Mouse (Mus musculus): ENCODE results near the gene Gm973.

Gene Gm973

DNA sequence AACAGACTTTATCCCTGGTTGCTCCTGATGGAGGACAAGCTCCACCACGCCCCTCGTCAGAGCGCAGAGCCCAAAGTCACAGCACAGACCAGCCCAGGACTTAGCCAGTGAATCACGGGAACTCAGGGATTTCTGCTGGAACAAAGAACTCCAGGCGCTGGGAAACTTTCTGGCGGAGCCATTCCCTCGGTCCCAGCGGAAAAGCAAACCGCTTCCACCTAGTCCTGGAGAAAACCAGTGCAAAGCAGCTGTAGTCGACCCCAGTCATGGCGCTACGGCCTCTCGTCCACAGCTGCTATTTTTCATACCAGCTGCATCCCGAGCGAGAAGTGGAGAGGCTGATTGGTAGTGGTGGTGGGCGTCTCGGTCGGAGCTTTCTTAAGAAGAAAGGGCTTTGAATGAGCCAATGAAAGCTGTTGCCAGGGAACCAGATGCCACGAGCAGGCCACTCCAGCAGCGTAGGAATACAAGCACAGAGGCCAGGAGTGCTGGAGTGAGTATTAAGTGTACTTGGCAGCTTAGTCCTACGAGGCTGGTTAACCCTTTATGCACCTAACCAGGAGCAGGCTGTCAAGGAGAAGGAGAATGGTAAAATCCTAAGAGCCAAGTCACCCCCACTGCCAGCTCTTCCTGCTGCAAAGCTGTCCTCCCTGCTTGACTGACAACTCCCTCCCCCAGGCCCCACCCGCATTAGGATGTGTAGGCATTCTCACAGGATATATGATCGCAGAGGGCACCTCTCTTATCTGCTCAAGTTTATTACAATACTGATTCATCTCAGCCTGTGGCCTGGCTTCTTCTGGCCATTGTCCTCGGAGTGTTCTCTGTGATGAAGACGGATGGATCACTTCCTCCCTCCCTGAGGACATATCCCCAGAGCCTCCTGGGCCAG is at the start of gene Gm973:
Gene Gm973, plus strand, starts transcription at position 239 of the 892 bp plus-strand sequence.
- peak; percentile 33 for DNase-seq (ENCODE audit: low spot score)

DNA sequence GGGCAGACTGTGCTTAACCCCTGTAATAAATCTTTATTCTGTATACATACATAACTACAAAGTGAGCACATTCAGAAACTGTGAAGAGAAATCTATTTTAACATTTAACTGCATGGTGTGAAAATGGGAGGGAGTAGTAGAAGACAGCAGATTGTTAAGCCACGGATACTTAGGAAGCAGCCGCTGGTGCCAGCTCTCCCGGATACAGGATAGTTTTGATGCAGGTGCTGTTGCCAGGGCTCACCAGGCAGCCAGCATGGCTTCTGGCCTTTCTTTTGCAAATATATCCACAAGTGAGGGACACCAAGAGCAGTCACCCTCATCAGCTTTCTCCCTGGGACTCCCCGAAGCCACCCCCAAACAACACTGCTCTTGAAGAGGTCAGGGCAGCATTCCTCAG is 46.9 kb upstream of the Gm973 start:
- DNase-seq (ENCODE audit: low spot score), result no peak

DNA sequence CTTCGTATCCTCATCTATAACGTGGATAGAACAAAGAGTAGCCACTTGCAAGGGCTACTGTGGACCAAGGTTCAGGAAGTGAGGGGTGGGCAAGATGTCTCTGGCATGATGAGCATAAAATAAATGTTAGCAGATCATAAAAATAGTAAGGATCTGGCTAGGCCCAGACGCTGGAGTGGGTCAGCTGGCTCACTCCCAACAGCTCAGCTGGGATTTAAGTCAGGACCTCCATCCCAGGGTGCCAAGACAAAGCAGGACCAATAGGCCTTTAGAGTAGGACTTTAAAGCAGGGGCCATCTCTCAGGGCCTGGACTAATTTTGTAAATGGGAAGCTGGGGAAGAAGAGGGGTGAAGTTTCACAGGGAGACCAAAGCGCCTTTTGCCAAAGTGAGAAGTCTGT is 45.3 kb upstream of the Gm973 start:
- DNase-seq (ENCODE audit: low spot score), result no peak

DNA sequence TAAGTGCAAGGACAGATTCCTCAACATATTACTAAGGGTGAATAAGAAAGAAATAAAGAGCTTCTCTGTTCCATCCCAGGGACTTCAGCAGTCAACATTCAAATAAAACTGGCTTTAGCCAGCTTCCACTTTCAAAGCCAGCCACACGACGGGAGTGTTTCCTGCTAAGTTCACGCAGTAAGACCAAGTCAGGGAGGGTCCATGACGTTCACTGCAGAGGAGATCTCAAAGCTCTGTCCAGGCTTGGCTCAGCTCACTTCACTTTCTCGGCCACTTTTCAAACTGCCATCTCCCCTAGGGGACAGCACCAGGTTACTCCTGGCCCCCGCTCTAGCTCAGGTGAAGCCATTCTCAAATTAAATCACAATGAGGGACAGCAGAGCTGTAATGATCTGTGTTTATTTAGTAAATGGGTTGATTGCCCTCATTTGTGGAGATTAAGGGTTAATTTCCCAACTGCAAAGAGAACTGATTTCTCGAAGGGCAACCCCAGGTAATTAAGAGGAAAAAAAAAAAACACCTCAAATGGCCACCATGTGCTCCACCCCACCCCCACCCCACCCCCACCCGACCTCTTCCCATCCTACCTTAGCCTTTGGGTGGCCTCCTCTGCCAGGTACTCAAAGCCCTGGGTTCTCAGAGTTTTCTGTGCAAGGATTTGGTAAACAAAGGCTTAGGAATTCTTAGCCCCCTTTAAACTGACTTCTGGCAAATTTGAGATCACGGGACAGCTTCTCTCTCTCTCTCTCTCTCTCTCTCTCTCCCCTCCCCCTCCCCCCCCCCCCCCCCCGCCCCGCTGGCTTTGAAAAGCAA is 43.5 kb upstream of the Gm973 start:
- no peak for DNase-seq (ENCODE audit: low spot score)

DNA sequence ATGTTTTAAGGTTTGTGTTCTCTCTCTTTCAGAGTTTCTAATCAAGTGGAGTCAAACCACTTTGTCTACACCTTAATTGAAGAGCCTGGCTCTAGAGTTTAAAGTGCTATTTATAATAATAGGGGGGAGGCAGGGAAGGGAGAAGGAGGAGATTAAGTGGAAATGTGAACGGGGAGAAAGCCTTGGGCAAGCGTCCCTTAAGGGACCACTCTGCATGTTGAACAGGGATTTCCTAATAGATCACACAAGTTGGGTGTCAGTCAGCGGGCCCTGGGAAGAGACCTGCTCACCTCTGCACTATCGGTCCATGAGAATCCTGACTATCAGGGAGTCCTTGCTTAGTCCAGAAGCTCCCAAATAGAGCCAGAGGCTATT is 42.9 kb upstream of the Gm973 start:
- DNase-seq (ENCODE audit: low spot score), result no peak

DNA sequence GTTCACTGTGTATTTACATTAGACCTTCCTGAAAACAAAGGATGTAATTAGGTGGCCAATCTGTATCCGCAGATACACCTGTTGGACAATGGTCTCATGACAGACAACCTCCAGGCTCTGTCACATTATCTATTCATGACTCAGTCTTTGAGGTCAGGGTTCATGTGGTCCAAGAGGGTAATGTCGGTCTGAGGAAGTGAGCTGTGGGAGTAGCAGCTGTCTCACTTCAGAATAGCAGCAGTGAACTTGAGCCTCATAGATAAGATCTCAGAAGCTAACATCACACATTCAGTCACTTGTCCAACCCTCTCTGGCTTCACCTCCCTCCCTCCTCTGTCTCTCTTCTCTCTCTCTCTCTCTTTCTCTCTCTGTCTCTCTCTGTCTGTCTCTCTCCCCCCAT is 40.4 kb upstream of the Gm973 start:
- DNase-seq (ENCODE audit: low spot score), result no peak

DNA sequence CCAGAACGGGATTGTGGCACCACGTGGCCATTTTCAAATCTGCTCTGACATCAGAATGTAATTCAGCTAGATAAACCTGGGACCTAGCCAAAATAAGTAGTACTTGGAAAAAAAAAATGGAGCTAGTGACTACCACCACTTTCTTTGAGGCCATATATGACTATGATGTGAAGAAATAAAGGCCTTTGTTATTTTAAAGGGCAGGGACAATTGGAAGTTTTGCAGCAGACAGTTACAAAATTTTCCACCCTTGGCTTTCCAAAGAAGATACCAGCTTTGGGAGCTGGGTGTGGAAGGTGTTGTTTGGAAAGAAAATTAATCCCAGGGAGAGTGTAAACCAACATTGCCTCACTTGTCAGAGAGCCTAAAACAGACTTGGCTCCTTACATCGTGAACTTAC is 37.2 kb upstream of the Gm973 start:
- DNase-seq (ENCODE audit: low spot score), result no peak

DNA sequence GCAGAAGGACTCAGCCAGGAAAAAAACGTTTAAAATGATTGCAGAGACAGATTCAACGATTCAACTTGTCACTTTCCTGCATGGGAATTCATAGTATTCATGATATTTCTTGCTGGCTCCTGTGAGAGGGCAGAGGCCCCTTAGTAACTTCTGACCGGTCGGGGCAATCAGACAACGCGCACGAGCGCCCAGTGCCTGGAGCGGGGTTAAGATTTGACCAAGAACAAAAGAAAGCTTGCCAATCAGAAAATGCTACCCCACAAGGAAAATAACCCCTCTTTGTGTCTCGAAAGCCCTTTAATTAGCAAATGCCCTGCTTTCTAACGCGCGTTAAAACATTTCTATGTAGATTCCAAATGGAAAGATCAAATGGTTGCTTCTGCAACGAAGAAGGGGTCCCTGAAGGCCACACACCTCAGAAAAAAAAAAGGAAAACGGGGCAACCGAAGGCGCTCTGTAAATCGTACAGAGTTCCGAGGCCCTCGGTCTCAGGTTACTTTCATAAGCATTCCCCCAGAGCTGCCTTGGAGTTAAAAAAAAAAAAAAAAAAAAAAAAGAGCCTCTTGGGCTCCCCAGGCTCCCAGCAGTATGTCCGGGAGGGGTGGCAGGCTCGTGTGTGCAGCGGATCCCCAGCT is 35.1 kb upstream of the Gm973 start:
- no peak for DNase-seq (ENCODE audit: low spot score)

DNA sequence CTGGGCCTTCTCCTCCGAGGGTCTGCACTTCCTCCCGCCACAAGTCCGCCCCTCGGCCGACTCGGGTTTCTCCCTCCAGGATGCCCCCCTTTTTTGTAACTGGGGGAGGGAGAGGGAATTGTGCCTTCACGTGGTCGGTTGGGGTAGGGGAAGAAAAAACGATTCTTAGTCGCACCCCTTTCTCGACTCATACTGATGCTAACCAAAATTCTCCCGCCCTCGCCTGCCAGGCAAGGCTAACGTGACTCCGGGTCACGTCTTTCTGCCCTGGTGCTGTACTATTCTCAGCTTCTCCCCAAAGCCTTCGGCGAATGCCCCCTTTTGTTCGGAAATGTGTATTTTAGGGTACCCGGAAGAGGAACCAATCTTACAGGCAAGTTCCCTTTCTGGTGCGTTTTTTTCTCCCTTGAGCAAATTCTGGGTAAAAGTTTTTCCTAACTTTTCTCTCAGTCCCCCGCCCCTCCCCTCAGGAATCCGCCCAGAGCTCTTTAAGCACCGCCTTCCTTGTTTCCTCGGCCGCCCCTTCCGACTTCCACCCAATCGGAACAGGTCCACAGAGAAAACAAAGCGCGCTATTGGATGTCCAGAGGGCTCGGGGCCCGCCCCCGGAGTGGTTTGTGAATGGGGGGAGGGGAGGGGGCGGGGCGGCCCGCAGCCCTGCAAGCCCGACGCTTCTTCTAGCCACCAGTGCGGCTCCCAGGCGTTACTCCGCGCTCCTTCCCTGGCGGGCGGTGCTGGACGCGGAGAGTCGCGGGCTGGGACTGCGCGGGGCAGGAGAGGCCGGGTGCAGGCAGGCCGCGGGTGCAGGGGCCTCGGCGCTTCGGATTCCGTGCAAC is 34.4 kb upstream of the Gm973 start:
- peak; percentile 89 for DNase-seq (ENCODE audit: low spot score)

DNA sequence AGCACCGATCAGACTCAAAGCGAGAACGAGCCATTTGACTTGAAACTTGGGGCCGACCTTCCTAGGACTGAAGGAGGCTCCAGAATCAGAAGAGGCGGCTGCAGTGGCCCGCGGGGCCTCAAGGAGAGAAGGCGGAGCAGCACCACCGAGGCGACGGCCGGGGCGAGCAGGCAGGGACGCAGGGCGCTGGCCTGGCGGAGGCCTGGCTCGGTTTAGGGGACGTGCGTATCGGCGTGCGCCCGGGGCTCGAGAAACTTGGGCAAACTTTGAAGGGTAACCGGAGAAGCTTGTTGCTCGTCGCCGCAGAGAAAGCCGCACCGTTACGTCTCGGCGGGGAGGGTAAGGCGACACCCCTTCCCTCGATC is 33.8 kb upstream of the Gm973 start, which contains the start of gene Fzd7:
Gene Fzd7, plus strand, starts transcription at position 94 of the 365 bp plus-strand sequence.
- no peak for DNase-seq (ENCODE audit: low spot score)

DNA sequence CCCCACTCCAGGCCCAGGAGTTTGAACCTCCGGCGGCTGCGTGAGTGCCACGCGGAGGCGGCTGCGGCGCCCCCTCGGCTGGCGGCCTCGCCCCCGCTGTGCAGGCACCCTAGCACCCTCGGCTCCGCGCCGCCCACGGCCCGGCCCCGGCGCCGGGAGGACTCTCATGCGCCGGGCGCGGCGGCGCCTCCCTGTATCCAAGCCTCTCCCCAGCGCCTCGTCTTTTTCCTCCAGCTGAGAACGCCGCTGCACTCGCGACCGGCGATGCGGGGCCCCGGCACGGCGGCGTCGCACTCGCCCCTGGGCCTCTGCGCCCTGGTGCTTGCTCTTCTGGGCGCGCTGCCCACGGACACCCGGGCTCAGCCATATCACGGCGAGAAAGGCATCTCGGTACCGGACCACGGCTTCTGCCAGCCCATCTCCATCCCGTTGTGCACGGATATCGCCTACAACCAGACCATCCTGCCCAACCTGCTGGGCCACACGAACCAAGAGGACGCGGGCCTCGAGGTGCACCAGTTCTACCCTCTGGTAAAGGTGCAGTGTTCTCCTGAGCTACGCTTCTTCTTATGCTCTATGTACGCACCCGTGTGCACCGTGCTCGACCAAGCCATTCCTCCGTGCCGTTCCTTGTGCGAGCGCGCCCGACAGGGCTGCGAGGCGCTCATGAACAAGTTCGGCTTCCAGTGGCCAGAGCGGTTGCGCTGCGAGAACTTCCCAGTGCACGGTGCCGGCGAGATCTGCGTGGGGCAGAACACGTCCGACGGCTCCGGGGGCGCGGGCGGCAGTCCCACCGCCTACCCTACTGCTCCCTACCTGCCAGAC is 33.2 kb upstream of the Gm973 start:
- DNase-seq (ENCODE audit: low spot score), result peak; percentile 31

DNA sequence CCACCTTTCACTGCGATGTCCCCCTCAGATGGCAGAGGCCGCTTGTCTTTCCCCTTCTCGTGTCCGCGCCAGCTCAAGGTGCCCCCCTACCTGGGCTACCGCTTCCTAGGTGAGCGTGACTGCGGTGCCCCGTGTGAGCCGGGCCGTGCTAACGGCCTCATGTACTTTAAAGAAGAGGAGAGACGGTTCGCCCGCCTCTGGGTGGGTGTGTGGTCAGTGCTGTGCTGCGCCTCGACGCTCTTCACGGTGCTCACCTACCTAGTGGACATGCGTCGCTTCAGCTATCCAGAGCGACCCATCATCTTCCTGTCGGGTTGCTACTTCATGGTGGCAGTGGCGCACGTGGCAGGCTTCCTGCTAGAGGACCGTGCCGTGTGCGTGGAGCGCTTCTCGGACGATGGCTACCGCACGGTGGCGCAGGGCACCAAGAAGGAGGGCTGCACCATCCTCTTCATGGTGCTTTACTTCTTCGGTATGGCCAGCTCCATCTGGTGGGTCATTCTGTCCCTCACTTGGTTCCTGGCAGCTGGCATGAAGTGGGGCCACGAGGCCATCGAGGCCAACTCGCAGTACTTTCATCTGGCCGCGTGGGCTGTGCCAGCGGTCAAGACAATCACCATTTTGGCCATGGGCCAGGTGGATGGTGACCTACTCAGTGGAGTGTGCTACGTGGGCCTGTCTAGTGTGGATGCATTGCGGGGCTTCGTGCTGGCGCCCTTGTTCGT is 32.4 kb upstream of the Gm973 start:
- DNase-seq (ENCODE audit: low spot score), result peak; percentile 49

DNA sequence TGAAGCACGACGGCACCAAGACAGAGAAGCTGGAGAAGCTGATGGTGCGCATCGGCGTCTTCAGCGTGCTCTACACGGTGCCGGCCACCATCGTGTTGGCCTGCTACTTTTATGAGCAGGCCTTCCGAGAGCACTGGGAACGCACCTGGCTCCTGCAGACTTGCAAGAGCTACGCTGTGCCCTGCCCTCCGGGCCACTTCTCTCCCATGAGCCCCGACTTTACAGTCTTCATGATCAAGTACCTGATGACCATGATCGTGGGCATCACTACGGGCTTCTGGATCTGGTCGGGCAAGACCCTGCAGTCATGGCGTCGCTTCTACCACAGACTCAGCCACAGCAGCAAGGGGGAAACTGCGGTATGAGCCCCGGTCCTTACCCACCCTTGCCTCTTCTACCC is 31.8 kb upstream of the Gm973 start:
- no peak for DNase-seq (ENCODE audit: low spot score)

DNA sequence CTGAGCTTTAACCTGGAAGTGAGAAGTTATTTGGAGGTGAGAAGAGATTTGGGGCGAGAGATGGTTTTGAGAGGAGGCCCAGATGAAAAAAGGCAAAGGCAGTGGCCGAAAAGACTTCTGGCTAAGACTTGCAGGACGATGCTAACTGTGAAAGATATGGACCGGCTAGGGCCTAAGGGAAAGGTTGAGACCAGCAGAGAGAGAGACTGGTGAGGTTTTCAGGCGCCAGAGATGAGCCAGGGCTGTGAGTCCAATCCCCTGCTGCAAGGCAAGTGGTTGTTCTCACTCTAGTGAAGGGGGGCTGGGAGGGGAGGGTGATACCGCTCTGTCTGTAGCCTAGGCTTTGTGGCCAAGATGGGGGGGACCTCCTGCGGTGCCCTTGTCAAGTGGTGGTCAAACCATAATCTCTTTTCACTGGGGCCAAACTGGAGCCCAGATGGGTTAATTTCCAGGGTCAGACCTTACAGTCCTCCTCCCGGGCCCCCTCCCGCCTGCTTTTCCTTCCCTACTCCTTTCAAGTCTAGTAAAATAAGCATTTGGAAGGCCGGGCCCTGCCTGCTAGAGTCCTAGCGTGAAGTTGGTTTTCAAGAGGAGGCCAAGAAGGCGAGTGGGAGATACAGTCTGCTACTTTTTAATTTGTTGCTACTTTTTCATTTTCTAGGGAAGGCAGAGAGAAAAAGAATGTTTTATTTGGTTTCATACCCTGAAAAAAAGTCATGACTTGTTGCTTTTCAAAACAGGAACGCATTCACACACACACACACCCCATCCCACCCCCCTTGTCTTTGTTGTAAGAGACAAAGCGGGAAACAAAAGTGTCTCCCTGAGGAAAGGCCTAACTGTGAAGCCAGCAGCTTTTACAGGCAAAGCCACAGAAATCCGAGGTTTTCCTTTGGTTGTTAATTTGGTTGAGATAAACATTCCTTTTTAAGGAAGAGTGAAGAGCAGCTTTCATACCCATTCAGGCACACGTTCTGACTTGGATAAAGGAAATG is 31.0 kb upstream of the Gm973 start:
- no peak for DNase-seq (ENCODE audit: low spot score)

DNA sequence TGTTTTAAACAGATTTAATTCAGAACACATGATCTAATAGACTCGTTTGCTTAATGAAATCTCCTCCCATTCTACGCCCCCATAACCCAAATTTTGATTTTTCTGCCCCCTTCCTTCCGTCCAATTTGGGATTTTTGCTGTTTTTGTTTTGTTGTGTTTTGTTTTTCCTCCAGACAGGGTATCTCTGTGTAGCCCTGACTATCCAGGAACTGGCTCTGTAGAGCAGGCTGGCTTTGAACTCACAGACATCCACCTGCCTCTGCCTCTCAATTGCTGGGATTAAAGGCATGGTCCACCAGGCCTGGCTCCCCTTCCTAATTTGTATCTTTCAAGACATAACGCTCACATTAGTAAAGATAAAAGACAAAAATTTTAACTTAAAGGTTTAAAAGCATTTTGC is 30.3 kb upstream of the Gm973 start:
- no peak for DNase-seq (ENCODE audit: low spot score)

DNA sequence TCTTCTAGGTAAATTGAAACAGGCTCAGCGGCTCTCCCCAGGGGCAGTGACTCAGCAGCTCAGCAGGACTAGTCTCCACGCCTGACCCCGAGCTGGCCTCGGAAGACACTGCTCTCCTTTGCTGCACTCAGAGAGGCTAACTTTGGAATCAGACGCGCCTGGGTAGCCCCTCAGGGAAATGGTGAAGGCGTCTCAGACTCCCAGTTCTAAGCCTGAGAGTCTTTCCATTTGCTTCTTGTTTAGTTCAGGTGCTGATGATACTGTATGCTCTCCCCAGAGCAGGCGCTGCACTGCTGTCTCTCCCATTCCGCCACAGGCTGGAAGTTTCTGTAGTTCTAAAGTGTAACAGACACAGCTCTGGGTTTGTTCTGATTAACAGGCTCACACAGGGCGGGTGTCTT is 28.4 kb upstream of the Gm973 start:
- no peak for DNase-seq (ENCODE audit: low spot score)

DNA sequence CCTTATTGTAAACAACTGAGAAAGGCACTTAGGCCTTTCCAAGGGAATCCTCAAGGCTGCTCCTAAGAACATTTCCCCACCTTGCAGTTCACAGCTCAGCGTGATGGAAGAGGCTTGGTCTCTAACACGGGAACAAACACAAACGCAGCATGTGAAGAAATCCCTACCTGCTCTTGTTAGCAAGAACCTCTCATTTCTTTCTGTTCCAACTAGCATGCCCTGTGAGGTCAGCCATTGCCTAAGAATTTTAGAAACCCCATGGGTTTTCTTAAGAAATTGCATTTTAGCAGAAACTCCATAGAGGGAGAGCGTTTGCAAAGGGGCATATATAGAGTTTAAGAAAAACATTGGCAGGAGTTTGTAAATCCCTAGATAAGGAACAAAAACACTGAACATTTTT is 27.6 kb upstream of the Gm973 start:
- no peak for DNase-seq (ENCODE audit: low spot score)

DNA sequence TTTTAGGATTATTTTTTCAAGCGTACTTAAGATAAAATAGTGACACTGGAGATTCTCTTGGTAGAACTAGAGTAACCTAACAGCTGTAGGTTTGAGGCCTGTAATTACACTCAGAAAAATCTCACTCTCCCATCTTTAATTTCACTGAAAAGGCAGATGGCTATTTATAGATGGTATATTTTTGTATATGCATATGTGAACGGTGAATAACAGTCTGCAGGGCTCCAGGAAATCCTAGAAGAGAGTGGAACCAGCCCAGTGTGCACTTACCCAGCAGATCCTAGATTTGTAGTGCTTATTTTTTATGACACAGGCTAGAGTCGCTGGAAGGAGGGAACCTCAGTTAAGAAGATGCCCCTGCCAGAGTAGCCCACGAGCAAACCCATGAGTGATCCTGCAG is 27.1 kb upstream of the Gm973 start:
- DNase-seq (ENCODE audit: low spot score), result no peak

DNA sequence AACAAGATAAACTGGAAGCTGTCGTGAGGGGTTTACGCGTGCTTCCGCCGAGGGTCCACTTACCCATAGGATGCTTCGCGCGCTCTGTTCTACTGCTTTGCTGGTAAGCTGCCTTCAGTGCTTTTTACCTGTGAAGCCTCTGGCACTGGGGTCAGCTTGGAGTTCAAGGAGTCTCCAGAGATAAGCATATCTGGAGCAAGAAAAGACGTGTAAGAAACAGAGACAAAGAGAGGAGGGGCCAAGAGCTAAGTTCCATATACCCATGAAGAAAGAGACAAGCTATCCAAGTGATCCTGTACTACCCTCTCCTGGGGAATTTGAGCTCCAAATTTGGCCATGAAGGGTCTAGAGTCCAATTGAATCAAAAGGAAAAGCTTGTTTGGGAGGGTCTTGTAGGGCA is 24.5 kb upstream of the Gm973 start:
- DNase-seq (ENCODE audit: low spot score), result no peak

Measured in ovary, postnatal 14 days (tissue).